Mouse (Mus musculus) Patski (cell line): ENCODE data around the gene Rfxap. TPM values are rescaled to one million over a fixed set of nuclear protein-coding genes. Genes with fewer than 3 reads are reported as not detected.

Source experiments
- ATAC-seq: fragments of 100-300 bp; one replicate; pipeline ENCODE4 v1.8.0; 2021
- CTCF ChIA-PET: fragments of 350-600 bp; sonication (Branson Sonifier 250); formaldehyde crosslinking; loops from one replicate; lab custom pipeline; 2022; ENCODE audit warnings: inconsistent platforms; lab: Charles Lee
- POLR2A ChIA-PET: fragments of 350-600 bp; sonication (Branson Sonifier 250); formaldehyde crosslinking; loops from one replicate; lab custom pipeline; 2022; ENCODE audit warnings: antibody characterized with exemption, inconsistent platforms; lab: Charles Lee
- DNase-seq: peaks from one replicate; pipeline ENCODE4 v3.0.0-alpha.2; 2011; ENCODE audit warnings: low read depth, low spot score
- H3K27me3 ChIP-seq: fragments of 371-371 bp; one replicate; pipeline ENCODE4 v1.5.1; 2021
- CTCF ChIP-seq: fragments of 100-300 bp; IDR thresholded peaks from one replicate; pipeline ENCODE4 v1.5.1; 2021
- in situ Hi-C: fragments of 300-500 bp; cut with MboI; formaldehyde crosslinking; loops from 3 replicates; pipeline ENCODE4 v1.11.1; 2018; ENCODE audit warnings: low pct_unique_long_range_greater_than_20kb, mixed read lengths
- polyA plus RNA-seq: library from polyadenylated mRNA; unstranded; gene quantifications from one replicate; pipeline ENCODE4 v1.2.3, GENCODE M21; 2021

The Rfxap gene
- polyA plus RNA-seq, 1 experiment from 2014 or later = 61.7 TPM

DNA sequence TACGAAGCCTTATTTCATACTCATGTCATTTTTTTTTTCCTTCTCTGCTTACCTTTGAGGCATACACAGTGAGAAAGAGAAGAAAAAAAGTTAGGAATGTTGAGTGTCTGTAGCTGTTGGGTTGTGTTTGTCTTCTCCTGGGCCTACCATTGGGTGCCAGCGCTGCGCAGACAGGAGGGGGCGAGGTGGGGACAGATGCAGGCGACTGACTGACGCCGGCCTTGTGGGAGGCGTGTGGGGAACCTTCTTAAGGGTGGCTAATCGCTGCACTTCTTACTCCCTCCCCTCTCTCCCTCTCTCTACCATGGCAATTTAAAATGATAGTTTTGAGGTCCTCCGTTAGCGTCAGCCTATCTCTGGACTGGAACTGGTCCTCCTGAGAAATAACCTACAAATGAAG is 51.5 kb downstream of the Rfxap start:
- TF ChIP-seq CTCF = no peak

DNA sequence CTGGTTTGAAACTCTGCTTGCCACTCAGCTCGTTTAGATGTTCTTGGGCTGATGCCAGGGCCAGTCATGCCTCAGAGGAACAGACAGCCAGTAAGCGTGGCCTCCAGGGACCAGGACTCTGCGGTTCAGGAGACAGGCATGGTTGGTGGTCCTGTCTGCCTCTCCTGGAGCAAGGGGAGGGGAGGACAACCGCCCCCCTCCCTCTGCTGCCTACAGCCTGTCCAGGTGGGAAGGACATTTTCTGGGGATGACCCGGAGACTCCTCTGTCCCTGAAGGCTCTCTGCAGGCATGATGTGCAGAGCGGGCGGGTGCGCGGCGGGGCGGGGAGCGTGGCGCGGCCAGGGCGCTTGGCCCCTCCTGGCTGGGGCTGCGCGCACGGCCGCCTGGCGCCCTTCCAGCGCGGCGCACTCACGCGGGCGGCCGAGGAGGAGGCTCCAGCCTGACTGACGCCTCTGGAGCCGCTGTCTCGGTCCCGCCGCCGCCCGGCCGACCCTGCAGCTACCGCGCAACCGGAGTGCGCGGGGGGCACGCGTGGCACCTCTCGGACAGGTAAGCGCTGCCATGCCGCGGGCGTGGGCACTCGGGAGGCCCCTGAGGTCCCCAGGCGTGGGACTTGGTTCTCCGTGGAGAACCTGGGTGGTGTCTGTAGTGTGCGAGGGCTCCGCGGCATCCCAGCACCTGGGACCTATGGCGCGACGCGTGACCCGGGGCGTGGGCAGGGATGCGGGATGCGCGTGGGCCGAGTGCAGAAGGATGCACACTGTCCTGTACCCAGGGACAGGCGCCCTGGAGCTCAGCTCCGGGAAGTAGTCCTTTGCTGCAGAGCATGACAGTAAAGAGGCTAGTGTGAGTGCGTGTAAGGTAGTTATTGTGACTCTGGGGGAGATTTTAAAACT is 52.2 kb downstream of the Rfxap start, which contains the start of gene Smad9:
Gene Smad9 (plus strand): TSS at position 438 of the 897 bp plus-strand sequence.
- no peak for TF ChIP-seq CTCF
- H3K27me3 ChIP-seq = no peaks in the 10 kb centered on the region
- POLR2A ChIA-PET = no interaction called here
- ATAC-seq = peak; percentile 85
- CTCF ChIA-PET = interaction anchor here (0.8 kb wide), 1 partner anchor 56 kb away, joined by 3 read pairs; no protein-coding TSS in a partner anchor
- in situ Hi-C loops = no loop called here
- DNase-seq = peak; percentile 64

More for the DNA sequence above, 51.5 kb downstream of the Rfxap start:
- H3K27me3 ChIP-seq = no peaks in the 10 kb centered on the region
- ATAC-seq = peak; percentile 36
- ChIA-PET CTCF (interaction anchor here (0.6 to 0.8 kb wide), 2 partner anchors 8 to 56 kb away, joined by 3 read pairs; no protein-coding TSS in a partner anchor), POLR2A (no interaction called here)
- DNase-seq = no peak
- in situ Hi-C loops = no loop called here

DNA sequence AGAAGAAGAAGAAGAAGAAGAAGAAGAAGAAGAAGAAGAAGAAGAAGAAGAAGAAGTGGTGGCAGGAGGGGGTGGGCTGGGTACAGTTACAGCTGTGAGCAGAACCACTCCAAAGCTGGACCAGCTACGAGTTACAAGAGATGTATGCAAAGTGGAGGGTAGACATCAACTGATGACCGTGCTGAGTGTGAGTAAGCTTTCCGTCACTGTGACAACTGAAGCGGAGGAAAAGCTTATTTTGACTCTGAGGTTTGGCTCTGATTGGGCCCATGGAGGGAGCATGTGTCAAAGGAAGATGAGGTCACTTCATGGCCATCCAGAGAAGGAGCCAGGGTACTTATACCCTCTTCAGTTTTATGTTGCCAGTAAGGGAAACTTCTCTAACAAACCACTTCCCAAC is 54.2 kb downstream of the Rfxap start:
- in situ Hi-C loops = no loop called here
- no peak for DNase-seq
- no peaks in the 10 kb centered on the region for H3K27me3 ChIP-seq
- peak; percentile 23 for ATAC-seq
- no peak for TF ChIP-seq CTCF
- ChIA-PET CTCF (interaction anchor here (0.9 kb wide), 1 partner anchor 63 kb away, joined by 3 read pairs; no protein-coding TSS in a partner anchor), POLR2A (no interaction called here)

Other genes starting within 250 kb of the Rfxap start
- gene Supt20, start 115.0 kb downstream of the Rfxap start, polyA plus RNA-seq = 85.0 TPM
- 0.56 TPM for gene Gm21958, start 93.4 kb downstream of the Rfxap start, polyA plus RNA-seq
- gene Exosc8, start 72.4 kb downstream of the Rfxap start, polyA plus RNA-seq = 76.0 TPM
- 67.2 TPM for gene Alg5, start 72.3 kb downstream of the Rfxap start, polyA plus RNA-seq
- 1.1 TPM for gene Smad9, start 52.2 kb downstream of the Rfxap start, polyA plus RNA-seq
- not detected for gene Sertm1, start 108.1 kb upstream of the Rfxap start, polyA plus RNA-seq
- 0.31 TPM for gene Ccna1, start 247.7 kb upstream of the Rfxap start, polyA plus RNA-seq